Mouse (Mus musculus) neural tube, postnatal 0 days (tissue): ENCODE results near the gene Gm14399. TPM values are rescaled to one million over a fixed set of nuclear protein-coding genes. Genes with fewer than 3 reads are reported as not detected.

Experiments
- polyA plus RNA-seq: library from polyadenylated mRNA; unstranded; fragments of >200 nt; fragmentation: Nextera tagmentation; extraction: Ambion mirVana; gene quantifications from 2 replicates; pipeline ENCODE4 v1.2.1, GENCODE M21; 2015

The Gm14399 gene
- polyA plus RNA-seq, result 5.7 and 6.2 TPM in 2 replicates

DNA sequence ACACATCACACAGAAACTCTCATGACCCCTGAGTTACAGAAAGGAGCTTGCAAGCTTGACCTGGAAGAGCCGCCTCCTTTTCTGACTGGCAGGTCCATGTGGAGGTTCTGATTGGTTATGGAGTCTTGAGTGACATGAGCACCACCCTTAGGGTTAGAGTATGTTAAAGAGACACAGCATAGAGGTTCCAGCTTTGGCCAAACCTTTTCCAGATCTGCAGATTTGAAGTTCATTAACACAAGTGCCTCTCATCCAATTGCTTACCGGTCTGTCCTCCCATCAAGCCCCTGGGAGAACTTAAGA is at the start of gene Gm14399:
Gm14399 (minus strand) TSS at position 20 of the 303 bp plus-strand sequence.

DNA sequence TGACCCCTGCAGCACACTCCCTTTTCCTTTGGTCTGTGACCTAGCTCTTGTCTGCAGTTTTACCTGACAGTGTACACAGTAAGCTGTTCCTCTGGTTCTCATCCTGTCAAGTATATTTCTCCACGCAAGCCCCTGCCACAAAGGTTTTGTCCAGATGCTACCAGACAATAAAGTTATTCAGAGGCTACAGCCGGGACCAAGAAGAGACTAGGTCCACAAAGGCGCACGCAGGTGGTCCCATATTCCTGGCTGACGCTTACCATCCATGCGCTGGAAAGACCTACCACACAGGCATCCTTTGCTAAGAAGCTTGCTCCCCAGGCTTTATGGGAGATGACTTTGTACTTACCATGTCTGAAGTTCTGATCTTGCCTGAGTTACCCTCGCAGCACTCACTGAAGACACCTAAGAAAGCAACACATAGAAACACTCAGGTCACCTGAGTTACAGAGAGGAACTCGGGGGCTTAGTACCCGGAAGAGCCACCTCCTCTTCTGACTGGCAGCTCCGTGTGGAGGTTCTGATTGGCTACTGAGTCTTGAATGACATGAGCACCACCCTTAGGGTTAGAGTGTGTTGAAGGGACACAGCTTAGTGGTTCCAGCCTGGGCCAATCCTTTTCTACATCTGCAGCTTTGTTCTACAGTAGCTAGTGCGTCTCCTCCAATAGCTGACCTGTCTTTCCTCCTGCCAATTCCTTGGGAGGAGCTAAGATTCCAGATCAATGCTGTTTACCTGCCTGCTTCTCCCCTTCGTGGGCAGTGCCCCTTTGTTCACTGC is 33.8 kb upstream of the Gm14399 start, which contains the start of gene Gm14443:
Gm14443 (minus strand) TSS at position 471 of the 780 bp plus-strand sequence.

Other genes with a start within 250 kb of the Gm14399 start
- 0.37 TPM in 1 of 2 replicates, not detected in the other for gene Gm14444, start 131.8 kb downstream of the Gm14399 start, polyA plus RNA-seq
- 0.60 and 1.3 TPM in 2 replicates for gene Gm14393, start 74.2 kb downstream of the Gm14399 start, polyA plus RNA-seq
- gene Gm14443, start 33.9 kb upstream of the Gm14399 start, polyA plus RNA-seq, result 0.65 and 0.66 TPM in 2 replicates
- 9.4 and 9.5 TPM in 2 replicates for gene Gm14391, start 64.9 kb upstream of the Gm14399 start, polyA plus RNA-seq
- not detected in 2 replicates for gene Gm14440, start 133.1 kb upstream of the Gm14399 start, polyA plus RNA-seq
- 10.3 and 11.6 TPM in 2 replicates for gene Gm4631, start 196.2 kb upstream of the Gm14399 start, polyA plus RNA-seq
- gene Zfp968, start 230.4 kb upstream of the Gm14399 start, polyA plus RNA-seq, result 6.5 and 7.8 TPM in 2 replicates